Mouse (Mus musculus): ENCODE data around the gene Lrrtm1. TPM values are rescaled to one million over a fixed set of nuclear protein-coding genes. Genes with fewer than 3 reads are reported as not detected.

Gene Lrrtm1
- polyA plus RNA-seq, 1 experiment from 2014 or later: 12.7 TPM

DNA sequence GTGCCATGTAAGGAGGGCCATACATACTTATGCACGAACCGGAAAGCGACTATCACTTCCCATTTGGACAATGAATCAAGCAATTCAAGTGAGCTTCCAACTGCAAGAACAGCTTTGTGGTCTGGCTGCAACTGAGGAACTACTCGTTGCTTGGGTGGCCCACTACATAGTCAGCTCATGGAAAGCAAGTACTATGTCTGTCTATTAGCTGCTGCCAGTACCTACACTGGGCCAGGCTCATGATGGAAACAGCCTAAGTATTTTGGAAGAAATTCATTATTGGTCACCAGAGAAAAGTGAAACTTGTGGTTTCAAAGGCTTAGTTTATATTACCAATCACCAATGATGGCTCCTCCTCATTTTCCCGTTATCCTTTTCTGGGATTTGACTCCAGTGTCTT, 43.8 kb downstream of the Lrrtm1 start:
- DNase-seq (ENCODE audit: low spot score) (no peak), ATAC-seq (ENCODE audit: insufficient read depth, low FRiP score, low TSS enrichment) (no peak)
- H3K4me1 ChIP-seq (ENCODE audit: control insufficient read depth, insufficient read depth, low read length): no peaks in the 10 kb centered on the region
- H3K4me2 ChIP-seq (ENCODE audit: low read depth): no peak overlapping the region
- no peak overlapping the region for H3K27ac ChIP-seq (ENCODE audit: low read depth, low read length)
- 89% methylated on average over 5 of the region's 5 CpGs for WGBS
- H3K27me3 ChIP-seq (ENCODE audit: control insufficient read depth, insufficient read depth, low read length): no peaks in the 10 kb centered on the region
- H3K9me3 ChIP-seq (ENCODE audit: control insufficient read depth, low read length): no peaks in the 10 kb centered on the region
- H3K4me3 ChIP-seq (ENCODE audit: low read depth, low read length): no peak overlapping the region
- H3K36me3 ChIP-seq (ENCODE audit: control insufficient read depth, insufficient read depth, low read length): no peaks in the 10 kb centered on the region
- H3K9ac ChIP-seq (ENCODE audit: low read length): no peak overlapping the region

- Histone ChIP-seq H3K4me2 (ENCODE audit: low read depth) (no peak overlapping the region), H3K4me1 (ENCODE audit: control insufficient read depth, insufficient read depth, low read length) (no peaks in the 10 kb centered on the region), H3K27ac (ENCODE audit: low read depth, low read length) (no peak overlapping the region), H3K4me3 (ENCODE audit: low read depth, low read length) (no peak overlapping the region), H3K9ac (ENCODE audit: low read length) (no peak overlapping the region), H3K27me3 (ENCODE audit: control insufficient read depth, insufficient read depth, low read length) (no peaks in the 10 kb centered on the region), H3K36me3 (ENCODE audit: control insufficient read depth, insufficient read depth, low read length) (no peaks in the 10 kb centered on the region), H3K9me3 (ENCODE audit: control insufficient read depth, low read length) (no peaks in the 10 kb centered on the region)
- no peak for DNase-seq (ENCODE audit: low spot score)
- no peak for ATAC-seq (ENCODE audit: insufficient read depth, low FRiP score, low TSS enrichment)
Measured at GRCm38 (mm10) chr6:77288402-77288801, 45.9 kb downstream of the Lrrtm1 start.

- no peaks in the 10 kb centered on the region for H3K36me3 ChIP-seq (ENCODE audit: control insufficient read depth, insufficient read depth, low read length)
- H3K9me3 ChIP-seq (ENCODE audit: control insufficient read depth, low read length): no peaks in the 10 kb centered on the region
- H3K4me1 ChIP-seq (ENCODE audit: control insufficient read depth, insufficient read depth, low read length): no peaks in the 10 kb centered on the region
- 66% methylated on average over 6 of the region's 6 CpGs for WGBS
- no peak for DNase-seq (ENCODE audit: low spot score)
- H3K27me3 ChIP-seq (ENCODE audit: control insufficient read depth, insufficient read depth, low read length): no peaks in the 10 kb centered on the region
- ATAC-seq (ENCODE audit: insufficient read depth, low FRiP score, low TSS enrichment): no peak
- no peak overlapping the region for H3K27ac ChIP-seq (ENCODE audit: low read depth, low read length)
- H3K9ac ChIP-seq (ENCODE audit: low read length): no peak overlapping the region
- no peak overlapping the region for H3K4me2 ChIP-seq (ENCODE audit: low read depth)
- no peak overlapping the region for H3K4me3 ChIP-seq (ENCODE audit: low read depth, low read length)
Measured at GRCm38 (mm10) chr6:77291415-77291814, 48.9 kb downstream of the Lrrtm1 start.

GRCm38 (mm10) chr6:77301305-77301704, 58.8 kb downstream of the Lrrtm1 start:
- H3K4me3 ChIP-seq (ENCODE audit: low read depth, low read length): no peak overlapping the region
- H3K27ac ChIP-seq (ENCODE audit: low read depth, low read length): no peak overlapping the region
- no peaks in the 10 kb centered on the region for H3K4me1 ChIP-seq (ENCODE audit: control insufficient read depth, insufficient read depth, low read length)
- ATAC-seq (ENCODE audit: insufficient read depth, low FRiP score, low TSS enrichment): no peak
- no peaks in the 10 kb centered on the region for H3K27me3 ChIP-seq (ENCODE audit: control insufficient read depth, insufficient read depth, low read length)
- H3K36me3 ChIP-seq (ENCODE audit: control insufficient read depth, insufficient read depth, low read length): no peaks in the 10 kb centered on the region
- no peak for DNase-seq (ENCODE audit: low spot score)
- H3K4me2 ChIP-seq (ENCODE audit: low read depth): no peak overlapping the region
- H3K9ac ChIP-seq (ENCODE audit: low read length): no peak overlapping the region
- 86% methylated on average over 1 of the region's 1 CpGs for WGBS
- H3K9me3 ChIP-seq (ENCODE audit: control insufficient read depth, low read length): no peaks in the 10 kb centered on the region

DNA sequence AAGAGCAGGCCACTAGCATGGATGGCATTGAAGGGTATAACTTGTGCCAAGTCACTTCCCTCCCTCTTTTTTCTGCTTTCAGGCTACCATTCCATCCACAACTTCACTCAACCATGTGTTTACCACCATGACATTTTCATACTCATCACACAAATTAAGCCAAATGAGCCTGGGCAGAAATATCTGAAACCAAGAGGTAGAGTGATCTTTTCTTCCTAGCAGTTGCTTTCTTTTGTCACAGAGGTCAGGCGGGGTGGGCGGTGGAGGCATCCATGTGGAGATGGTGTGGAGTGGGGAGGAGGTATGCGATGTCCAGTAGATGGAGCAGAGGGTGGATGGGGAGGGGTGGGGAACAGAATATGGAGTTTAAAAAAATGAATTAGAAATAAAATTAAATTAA, 64.3 kb downstream of the Lrrtm1 start:
- no peaks in the 10 kb centered on the region for H3K36me3 ChIP-seq (ENCODE audit: control insufficient read depth, insufficient read depth, low read length)
- no peak overlapping the region for H3K4me3 ChIP-seq (ENCODE audit: low read depth, low read length)
- H3K9me3 ChIP-seq (ENCODE audit: control insufficient read depth, low read length): no peaks in the 10 kb centered on the region
- no peak for DNase-seq (ENCODE audit: low spot score)
- no peaks in the 10 kb centered on the region for H3K27me3 ChIP-seq (ENCODE audit: control insufficient read depth, insufficient read depth, low read length)
- H3K4me1 ChIP-seq (ENCODE audit: control insufficient read depth, insufficient read depth, low read length): no peaks in the 10 kb centered on the region
- H3K9ac ChIP-seq (ENCODE audit: low read length): no peak overlapping the region
- H3K4me2 ChIP-seq (ENCODE audit: low read depth): no peak overlapping the region
- WGBS: 91% methylated on average over 3 of the region's 3 CpGs
- no peak for ATAC-seq (ENCODE audit: insufficient read depth, low FRiP score, low TSS enrichment)
- H3K27ac ChIP-seq (ENCODE audit: low read depth, low read length): no peak overlapping the region

Measured in neural tube, embryonic 11.5 days (tissue).